Mouse (Mus musculus): ENCODE data around the gene Laptm5. TPM values are rescaled to one million over a fixed set of nuclear protein-coding genes. Genes with fewer than 3 reads are reported as not detected.

Laptm5 gene
- polyA plus RNA-seq, 1 experiment from 2014 or later = 27.7 TPM

- ATAC-seq = no peak
- H3K36me3 ChIP-seq (ENCODE audit: control insufficient read depth, insufficient read depth) = no peaks in the 10 kb centered on the region
- no peak for TF ChIP-seq CTCF (IDR thresholded peaks at IDR 0.05; ENCODE audit: low read depth)
- no peak overlapping the region for H3K4me2 ChIP-seq (replicated peaks; ENCODE audit: low read depth)
- H3K9me3 ChIP-seq (ENCODE audit: control insufficient read depth) = no peaks in the 10 kb centered on the region
- H3K9ac ChIP-seq (ENCODE audit: low read depth, low read length) = no peak overlapping the region
- no peak overlapping the region for H3K27ac ChIP-seq (ENCODE audit: low read depth, low read length)
- H3K27me3 ChIP-seq (replicated peaks; ENCODE audit: control insufficient read depth, insufficient read depth, low read length) = no peaks in the 10 kb centered on the region
- H3K4me3 ChIP-seq (ENCODE audit: low read depth, low read length) = no peak overlapping the region
- WGBS = 27% methylated on average over 7 of the region's 7 CpGs
- no peaks in the 10 kb centered on the region for H3K4me1 ChIP-seq (replicated peaks; ENCODE audit: control insufficient read depth, insufficient read depth, low read length)
Observed at GRCm38 (mm10) chr4:130910666-130911065, 2.3 kb upstream of the Laptm5 start.

- WGBS = 79% methylated on average over 3 of the region's 3 CpGs
- no peak for TF ChIP-seq CTCF (IDR thresholded peaks at IDR 0.05; ENCODE audit: low read depth)
- H3K9me3 ChIP-seq (ENCODE audit: control insufficient read depth) = no peaks in the 10 kb centered on the region
- ATAC-seq = no peak
- no peak overlapping the region for H3K27ac ChIP-seq (ENCODE audit: low read depth, low read length)
- H3K4me2 ChIP-seq (replicated peaks; ENCODE audit: low read depth) = no peak overlapping the region
- H3K4me1 ChIP-seq (replicated peaks; ENCODE audit: control insufficient read depth, insufficient read depth, low read length) = no peaks in the 10 kb centered on the region
- H3K36me3 ChIP-seq (ENCODE audit: control insufficient read depth, insufficient read depth) = no peaks in the 10 kb centered on the region
- no peaks in the 10 kb centered on the region for H3K27me3 ChIP-seq (replicated peaks; ENCODE audit: control insufficient read depth, insufficient read depth, low read length)
- no peak overlapping the region for H3K4me3 ChIP-seq (ENCODE audit: low read depth, low read length)
- no peak overlapping the region for H3K9ac ChIP-seq (ENCODE audit: low read depth, low read length)
Observed at GRCm38 (mm10) chr4:130912626-130913025, 299 bp upstream of the Laptm5 start.

- Histone ChIP-seq H3K9me3 (ENCODE audit: control insufficient read depth) (no peaks in the 10 kb centered on the region), H3K4me1 (replicated peaks; ENCODE audit: control insufficient read depth, insufficient read depth, low read length) (no peaks in the 10 kb centered on the region), H3K4me2 (replicated peaks; ENCODE audit: low read depth) (no peak overlapping the region), H3K9ac (ENCODE audit: low read depth, low read length) (no peak overlapping the region), H3K27ac (ENCODE audit: low read depth, low read length) (no peak overlapping the region), H3K27me3 (replicated peaks; ENCODE audit: control insufficient read depth, insufficient read depth, low read length) (no peaks in the 10 kb centered on the region), H3K36me3 (ENCODE audit: control insufficient read depth, insufficient read depth) (no peaks in the 10 kb centered on the region), H3K4me3 (ENCODE audit: low read depth, low read length) (no peak overlapping the region)
- no peak for ATAC-seq
- TF ChIP-seq CTCF (IDR thresholded peaks at IDR 0.05; ENCODE audit: low read depth) = no peak
- WGBS = 68% methylated on average over 3 of the region's 3 CpGs
Observed at GRCm38 (mm10) chr4:130913511-130913910, 586 bp downstream of the Laptm5 start.

- WGBS = 95% methylated on average over 4 of the region's 4 CpGs
- TF ChIP-seq CTCF (IDR thresholded peaks at IDR 0.05; ENCODE audit: low read depth) = no peak
- Histone ChIP-seq H3K9ac (ENCODE audit: low read depth, low read length) (no peak overlapping the region), H3K9me3 (ENCODE audit: control insufficient read depth) (no peaks in the 10 kb centered on the region), H3K27me3 (replicated peaks; ENCODE audit: control insufficient read depth, insufficient read depth, low read length) (no peaks in the 10 kb centered on the region), H3K4me3 (ENCODE audit: low read depth, low read length) (no peak overlapping the region), H3K36me3 (ENCODE audit: control insufficient read depth, insufficient read depth) (no peaks in the 10 kb centered on the region), H3K27ac (ENCODE audit: low read depth, low read length) (no peak overlapping the region), H3K4me2 (replicated peaks; ENCODE audit: low read depth) (no peak overlapping the region), H3K4me1 (replicated peaks; ENCODE audit: control insufficient read depth, insufficient read depth, low read length) (no peaks in the 10 kb centered on the region)
- no peak for ATAC-seq
Observed at GRCm38 (mm10) chr4:130914011-130914410, 1.1 kb downstream of the Laptm5 start.

GRCm38 (mm10) chr4:130914527-130914926 lies 1.6 kb downstream of the Laptm5 start:
- H3K4me1 ChIP-seq (replicated peaks; ENCODE audit: control insufficient read depth, insufficient read depth, low read length) = no peaks in the 10 kb centered on the region
- ATAC-seq = no peak
- TF ChIP-seq CTCF (IDR thresholded peaks at IDR 0.05; ENCODE audit: low read depth) = no peak
- no peaks in the 10 kb centered on the region for H3K36me3 ChIP-seq (ENCODE audit: control insufficient read depth, insufficient read depth)
- H3K4me3 ChIP-seq (ENCODE audit: low read depth, low read length) = no peak overlapping the region
- no peak overlapping the region for H3K9ac ChIP-seq (ENCODE audit: low read depth, low read length)
- no peak overlapping the region for H3K4me2 ChIP-seq (replicated peaks; ENCODE audit: low read depth)
- H3K9me3 ChIP-seq (ENCODE audit: control insufficient read depth) = no peaks in the 10 kb centered on the region
- 54% methylated on average over 7 of the region's 7 CpGs for WGBS
- no peak overlapping the region for H3K27ac ChIP-seq (ENCODE audit: low read depth, low read length)
- no peaks in the 10 kb centered on the region for H3K27me3 ChIP-seq (replicated peaks; ENCODE audit: control insufficient read depth, insufficient read depth, low read length)

- no peak for ATAC-seq
Observed at GRCm38 (mm10) chr4:130915006-130915667, 2.2 kb downstream of the Laptm5 start.

More at GRCm38 (mm10) chr4:130915006-130915667, 2.2 kb downstream of the Laptm5 start:
- WGBS = 57% methylated on average over 12 of the region's 12 CpGs
- H3K27ac ChIP-seq (ENCODE audit: low read depth, low read length) = no peak overlapping the region
- no peaks in the 10 kb centered on the region for H3K27me3 ChIP-seq (replicated peaks; ENCODE audit: control insufficient read depth, insufficient read depth, low read length)
- no peak overlapping the region for H3K4me3 ChIP-seq (ENCODE audit: low read depth, low read length)
- no peaks in the 10 kb centered on the region for H3K4me1 ChIP-seq (replicated peaks; ENCODE audit: control insufficient read depth, insufficient read depth, low read length)
- no peaks in the 10 kb centered on the region for H3K36me3 ChIP-seq (ENCODE audit: control insufficient read depth, insufficient read depth)
- no peaks in the 10 kb centered on the region for H3K9me3 ChIP-seq (ENCODE audit: control insufficient read depth)
- H3K9ac ChIP-seq (ENCODE audit: low read depth, low read length) = no peak overlapping the region
- H3K4me2 ChIP-seq (replicated peaks; ENCODE audit: low read depth) = no peak overlapping the region; the same call in 1 of the 2 replicates
- no peak for TF ChIP-seq CTCF (IDR thresholded peaks at IDR 0.05; ENCODE audit: low read depth)

Measured in intestine, postnatal 0 days (tissue).